Mouse (Mus musculus): ENCODE results near the gene Nr1d1. TPM values are rescaled to one million over a fixed set of nuclear protein-coding genes. Genes with fewer than 3 reads are reported as not detected.
A peak's percentile ranks its signal among the peaks of the same experiment; 100 is the strongest.

The Nr1d1 gene
- polyA plus RNA-seq, 1 experiment, result 206 TPM

DNA sequence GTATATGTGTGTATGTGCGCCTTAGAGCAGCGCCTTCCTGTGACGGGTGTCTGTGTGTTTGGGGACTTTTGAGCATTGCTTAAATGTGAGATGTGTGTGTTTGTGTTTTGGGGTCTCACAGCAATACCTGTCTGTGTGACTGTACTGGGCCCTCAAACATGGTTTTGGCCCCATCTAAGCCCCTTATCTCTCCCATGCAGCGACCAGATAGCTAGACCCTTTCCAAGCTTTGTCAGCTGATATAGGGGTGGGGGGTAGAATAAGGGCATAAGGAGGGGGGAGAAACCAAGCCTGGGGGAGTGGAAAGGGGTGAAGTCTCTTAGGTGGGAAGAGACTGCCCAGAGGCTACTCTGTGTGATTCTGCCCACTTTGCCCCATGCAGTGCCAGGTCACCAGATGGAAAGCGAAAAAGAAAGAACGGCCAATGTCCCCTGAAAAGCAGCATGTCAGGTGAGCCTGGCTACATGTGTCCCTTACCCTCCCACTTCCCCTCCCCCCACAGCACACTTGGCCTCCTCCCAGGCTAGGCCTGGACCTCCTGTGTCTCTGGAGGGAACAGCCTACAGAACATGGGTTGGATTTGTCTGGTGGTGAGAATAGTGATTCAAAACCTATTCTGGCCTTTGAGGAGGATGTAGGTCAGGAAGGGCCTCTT, 19.3 kb downstream of the Nr1d1 start:
- peaks cover 25% of the 10 kb centered on the region for H3K36me3 ChIP-seq (ENCODE audit: control insufficient read depth, insufficient read depth, low read length)
- H3K4me3 ChIP-seq (ENCODE audit: low read depth, low read length), result no peak overlapping the region
- H3K4me1 ChIP-seq (ENCODE audit: control insufficient read depth, insufficient read depth, insufficient read length, low read length), result peaks cover 32% of the 10 kb centered on the region
- no peak overlapping the region for H3K27ac ChIP-seq (ENCODE audit: insufficient read depth, low read depth, low read length)
- WGBS, result 94% methylated on average over 6 of the region's 6 CpGs
- TF ChIP-seq POLR2A (IDR thresholded peaks at IDR 0.05; ENCODE audit: low read depth, low read length), result no peak
- no peak for TF ChIP-seq CTCF (IDR thresholded peaks at IDR 0.05; ENCODE audit: extremely low read depth, insufficient read length, insufficient replicate concordance, low read depth, low read length)
- H3K27me3 ChIP-seq (ENCODE audit: control insufficient read depth, insufficient read depth, low read length), result no peaks in the 10 kb centered on the region

DNA sequence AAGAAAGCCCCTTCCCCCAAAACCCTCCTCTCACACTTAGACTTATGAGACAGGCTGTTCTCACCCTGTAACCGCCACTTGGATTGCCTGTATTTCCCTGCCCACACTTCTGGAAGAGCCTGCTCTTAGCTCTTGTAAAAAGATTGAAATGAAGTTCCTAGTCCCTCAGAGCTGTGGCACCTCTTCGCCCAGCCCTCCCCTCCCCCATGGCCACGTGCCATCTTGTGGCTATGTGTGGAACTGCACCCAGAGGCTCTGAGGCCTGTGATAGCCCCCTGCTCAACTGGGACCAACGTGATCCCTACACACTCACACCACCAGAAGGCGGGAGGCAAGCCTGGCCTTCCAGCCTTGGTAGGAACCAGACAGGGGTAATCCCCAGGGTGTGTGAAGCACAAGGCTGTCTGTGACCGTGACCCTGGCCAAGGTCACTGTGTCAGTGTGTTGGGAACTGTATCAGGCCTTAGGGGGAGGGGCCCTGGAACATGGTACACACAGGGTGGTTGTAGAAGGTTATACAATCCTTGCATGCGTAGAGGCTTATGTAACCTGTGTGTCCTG, 20.4 kb downstream of the Nr1d1 start:
- H3K4me3 ChIP-seq (ENCODE audit: low read depth, low read length), result no peak overlapping the region
- H3K27ac ChIP-seq (ENCODE audit: insufficient read depth, low read depth, low read length), result peak overlapping the region; percentile 87
- WGBS, result 16% methylated on average over 7 of the region's 7 CpGs
- no peaks in the 10 kb centered on the region for H3K27me3 ChIP-seq (ENCODE audit: control insufficient read depth, insufficient read depth, low read length)
- H3K4me1 ChIP-seq (ENCODE audit: control insufficient read depth, insufficient read depth, insufficient read length, low read length), result peaks cover 41% of the 10 kb centered on the region
- TF ChIP-seq CTCF (IDR thresholded peaks at IDR 0.05; ENCODE audit: extremely low read depth, insufficient read length, insufficient replicate concordance, low read depth, low read length) (peak; percentile 84), POLR2A (IDR thresholded peaks at IDR 0.05; ENCODE audit: low read depth, low read length) (no peak)
- H3K36me3 ChIP-seq (ENCODE audit: control insufficient read depth, insufficient read depth, low read length), result peaks cover 20% of the 10 kb centered on the region

DNA sequence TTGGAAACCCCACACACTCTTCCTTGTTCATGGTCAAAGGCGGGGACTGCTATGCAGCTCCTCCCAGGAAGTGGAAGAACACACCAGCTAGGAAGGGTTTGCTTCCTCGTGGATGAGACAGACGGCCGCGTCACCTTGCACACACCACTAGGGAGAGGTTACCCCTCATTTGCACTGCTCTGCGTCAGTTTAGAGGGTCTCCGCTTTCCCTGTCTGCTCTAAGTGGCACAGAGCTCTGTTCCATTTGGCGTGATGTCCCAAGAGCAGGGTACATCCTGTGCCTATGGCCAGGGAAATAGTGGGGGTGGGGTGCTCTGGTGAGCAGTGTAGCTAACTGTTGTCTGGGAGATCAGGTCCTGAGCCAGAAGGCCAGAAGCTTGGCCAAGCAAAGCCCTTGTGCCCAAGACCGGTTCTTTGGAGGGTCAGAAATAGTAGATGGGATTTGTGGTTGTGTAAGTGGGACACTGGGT, 20.9 kb downstream of the Nr1d1 start:
- Histone ChIP-seq H3K4me3 (ENCODE audit: low read depth, low read length) (peak overlapping the region; percentile 33), H3K27ac (ENCODE audit: insufficient read depth, low read depth, low read length) (peak overlapping the region; percentile 87), H3K27me3 (ENCODE audit: control insufficient read depth, insufficient read depth, low read length) (no peaks in the 10 kb centered on the region), H3K4me1 (ENCODE audit: control insufficient read depth, insufficient read depth, insufficient read length, low read length) (peaks cover 41% of the 10 kb centered on the region), H3K36me3 (ENCODE audit: control insufficient read depth, insufficient read depth, low read length) (peaks cover 20% of the 10 kb centered on the region)
- 21% methylated on average over 9 of the region's 9 CpGs for WGBS
- TF ChIP-seq POLR2A (IDR thresholded peaks at IDR 0.05; ENCODE audit: low read depth, low read length), result no peak
- TF ChIP-seq CTCF (IDR thresholded peaks at IDR 0.05; ENCODE audit: extremely low read depth, insufficient read length, insufficient replicate concordance, low read depth, low read length), result no peak

DNA sequence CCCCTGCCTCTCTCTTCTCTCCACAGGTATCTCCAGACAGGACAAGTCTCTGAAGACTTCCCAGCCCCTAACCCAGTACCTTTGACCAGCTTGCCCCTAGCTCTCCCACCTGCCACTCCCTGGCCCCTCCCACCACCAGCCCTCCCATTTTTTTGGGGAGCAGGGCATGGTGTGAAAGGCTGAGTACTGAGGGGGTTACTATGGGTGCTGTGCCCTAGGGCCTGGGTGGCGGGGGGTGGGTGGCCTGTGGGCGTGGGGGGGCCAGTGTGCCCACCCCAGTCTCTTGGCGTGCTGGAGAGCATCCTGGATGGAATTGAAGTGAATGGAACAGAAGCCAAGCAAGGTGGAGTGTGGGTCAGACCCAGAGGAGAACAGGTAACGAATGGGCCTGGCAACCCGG, 21.9 kb downstream of the Nr1d1 start:
- Histone ChIP-seq H3K4me3 (ENCODE audit: low read depth, low read length) (no peak overlapping the region), H3K4me1 (ENCODE audit: control insufficient read depth, insufficient read depth, insufficient read length, low read length) (peaks cover 46% of the 10 kb centered on the region), H3K27me3 (ENCODE audit: control insufficient read depth, insufficient read depth, low read length) (no peaks in the 10 kb centered on the region), H3K27ac (ENCODE audit: insufficient read depth, low read depth, low read length) (peak overlapping the region; percentile 99), H3K36me3 (ENCODE audit: control insufficient read depth, insufficient read depth, low read length) (peaks cover 20% of the 10 kb centered on the region)
- 70% methylated on average over 5 of the region's 5 CpGs for WGBS
- TF ChIP-seq POLR2A (IDR thresholded peaks at IDR 0.05; ENCODE audit: low read depth, low read length), result no peak
- peak; percentile 1; the same call in 1 of the 2 replicates for TF ChIP-seq CTCF (IDR thresholded peaks at IDR 0.05; ENCODE audit: extremely low read depth, insufficient read length, insufficient replicate concordance, low read depth, low read length)

DNA sequence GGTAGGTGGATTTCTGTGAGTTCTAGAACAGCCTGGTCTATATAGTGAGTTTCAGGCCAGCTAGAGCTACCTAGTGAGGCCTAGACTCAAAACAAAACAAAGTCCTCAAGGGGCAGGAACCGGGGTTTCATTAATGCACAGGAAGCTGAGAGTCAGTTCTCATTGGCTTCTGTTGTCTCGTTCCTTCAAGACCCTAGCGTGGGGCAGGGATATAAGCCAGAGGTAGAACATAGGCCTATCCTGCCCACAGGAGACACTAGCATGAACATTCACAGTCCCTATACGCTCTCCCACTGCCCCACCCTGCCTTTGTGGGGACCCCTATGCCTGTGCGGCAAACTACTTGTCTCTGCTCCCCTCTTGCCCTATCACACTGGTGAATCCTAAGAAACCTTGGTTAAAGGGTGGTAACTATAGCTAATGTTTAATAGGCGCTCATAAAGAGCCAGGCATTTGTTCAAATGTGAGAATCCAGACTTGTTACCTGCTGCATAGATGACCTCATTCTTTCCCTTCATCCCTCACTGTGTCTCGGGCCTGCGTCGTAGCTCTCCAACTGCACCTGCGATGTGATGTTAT, 22.5 kb downstream of the Nr1d1 start:
- TF ChIP-seq POLR2A (IDR thresholded peaks at IDR 0.05; ENCODE audit: low read depth, low read length) (no peak), CTCF (IDR thresholded peaks at IDR 0.05; ENCODE audit: extremely low read depth, insufficient read length, insufficient replicate concordance, low read depth, low read length) (no peak)
- H3K36me3 ChIP-seq (ENCODE audit: control insufficient read depth, insufficient read depth, low read length), result peaks cover 17% of the 10 kb centered on the region
- H3K4me1 ChIP-seq (ENCODE audit: control insufficient read depth, insufficient read depth, insufficient read length, low read length), result peaks cover 50% of the 10 kb centered on the region
- peak overlapping the region; percentile 99 for H3K27ac ChIP-seq (ENCODE audit: insufficient read depth, low read depth, low read length)
- WGBS, result 36% methylated on average over 10 of the region's 10 CpGs
- no peak overlapping the region for H3K4me3 ChIP-seq (ENCODE audit: low read depth, low read length)
- H3K27me3 ChIP-seq (ENCODE audit: control insufficient read depth, insufficient read depth, low read length), result no peaks in the 10 kb centered on the region

DNA sequence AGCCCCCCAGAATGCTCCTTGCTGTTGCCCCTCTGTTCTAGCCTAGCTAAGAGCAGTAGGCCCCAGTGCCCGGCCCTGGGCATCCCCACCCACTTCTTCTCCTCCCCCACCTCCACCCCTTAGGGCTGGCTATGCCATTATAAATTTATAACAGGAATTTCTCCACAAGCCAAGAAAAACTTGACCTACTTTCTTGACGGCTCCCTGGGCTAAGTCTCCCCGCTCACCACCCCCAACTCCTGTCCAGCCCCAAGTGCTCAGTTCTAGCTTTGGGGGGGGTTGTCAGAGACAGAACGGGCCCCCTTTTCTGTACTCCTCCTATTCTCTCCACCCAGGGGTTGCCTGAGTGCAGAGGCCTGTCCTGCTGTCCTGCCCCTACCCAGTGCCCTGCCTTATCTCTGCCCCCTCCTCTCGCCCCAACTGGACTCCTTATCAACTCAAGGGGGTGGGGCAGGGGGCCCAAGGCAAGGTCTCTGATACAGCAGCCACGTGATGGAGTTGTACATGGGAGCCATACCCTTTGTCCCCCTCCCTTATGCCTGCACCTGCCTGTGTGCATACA, 23.8 kb downstream of the Nr1d1 start:
- no peak for TF ChIP-seq CTCF (IDR thresholded peaks at IDR 0.05; ENCODE audit: extremely low read depth, insufficient read length, insufficient replicate concordance, low read depth, low read length)
- no peak for TF ChIP-seq POLR2A (IDR thresholded peaks at IDR 0.05; ENCODE audit: low read depth, low read length)
- peaks cover 7% of the 10 kb centered on the region for H3K36me3 ChIP-seq (ENCODE audit: control insufficient read depth, insufficient read depth, low read length)
- no peaks in the 10 kb centered on the region for H3K27me3 ChIP-seq (ENCODE audit: control insufficient read depth, insufficient read depth, low read length)
- WGBS, result 14% methylated on average over 6 of the region's 6 CpGs
- H3K27ac ChIP-seq (ENCODE audit: insufficient read depth, low read depth, low read length), result peak overlapping the region; percentile 99
- peaks cover 60% of the 10 kb centered on the region for H3K4me1 ChIP-seq (ENCODE audit: control insufficient read depth, insufficient read depth, insufficient read length, low read length)
- H3K4me3 ChIP-seq (ENCODE audit: low read depth, low read length), result peak overlapping the region; percentile 48
